Mouse (Mus musculus): ENCODE results near the gene Mex3d. TPM values are rescaled to one million over a fixed set of nuclear protein-coding genes. Genes with fewer than 3 reads are reported as not detected.
A peak's percentile ranks its signal among the peaks of the same experiment; 100 is the strongest.

Gene Mex3d
- total RNA-seq, 2 experiments from 2014 or later, result 17.9 to 19.1 TPM

DNA sequence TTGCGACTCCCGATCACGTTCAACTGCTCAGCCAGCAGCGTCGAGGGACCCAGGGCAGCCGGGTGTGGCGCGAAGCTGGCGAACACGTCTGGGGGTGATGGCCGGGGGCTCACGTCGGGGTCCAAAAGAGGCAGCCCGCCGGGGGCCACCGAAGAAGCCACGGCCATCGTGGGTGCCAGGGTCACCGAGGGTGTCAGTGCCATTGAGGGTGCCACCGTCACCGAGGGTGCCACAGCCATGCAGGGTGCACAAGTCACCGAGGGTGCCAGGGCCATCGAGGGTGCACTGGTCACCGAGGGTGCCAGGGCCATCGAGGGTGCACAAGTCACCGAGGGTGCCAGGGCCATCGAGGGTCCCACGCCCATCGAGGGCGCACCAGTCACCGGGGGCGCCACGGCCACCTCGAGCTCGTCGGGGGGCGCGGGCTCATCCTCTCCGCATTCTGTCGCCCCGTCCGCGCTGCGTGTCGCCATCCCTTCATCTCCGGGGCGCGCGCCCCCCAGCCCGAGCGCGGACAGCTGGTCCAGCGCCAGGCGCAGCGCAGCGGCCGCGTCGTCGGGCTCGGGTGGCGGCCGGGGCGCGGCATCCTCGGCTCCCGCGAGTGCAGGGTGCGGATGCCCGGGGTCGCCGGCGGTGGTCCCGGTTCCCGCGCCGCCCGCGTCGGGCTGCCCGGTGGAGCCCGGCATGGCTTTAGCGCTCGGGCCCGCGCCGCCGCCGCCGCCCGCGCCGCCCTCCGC, 556 bp downstream of the Mex3d start:
- no peak for DNase-seq (ENCODE audit: low spot score in 2 of 2)

- DNase-seq (ENCODE audit: low spot score in 2 of 2), result no peak
Observed at GRCm38 (mm10) chr10:80385811-80386734, 1.4 kb downstream of the Mex3d start.

DNA sequence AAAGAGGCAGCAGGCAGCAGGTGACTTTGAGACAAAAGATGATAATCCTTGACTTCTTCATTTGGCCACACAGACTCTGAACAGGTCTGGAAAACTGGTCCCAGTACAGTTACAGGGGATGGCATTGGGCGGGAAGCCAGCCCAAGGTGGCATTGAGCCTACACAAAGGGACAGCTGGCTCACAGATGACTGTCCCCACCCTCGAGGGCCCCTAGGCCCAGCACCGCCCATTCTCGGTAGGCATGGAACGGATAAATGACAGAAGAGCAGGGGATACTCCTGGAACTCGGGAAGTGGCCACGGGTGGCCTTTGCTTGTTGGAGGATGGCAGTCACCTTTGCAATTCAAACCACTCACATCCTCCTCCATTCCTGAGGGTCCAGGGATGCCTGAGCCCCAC, 2.1 kb downstream of the Mex3d start:
- no peak for DNase-seq (ENCODE audit: low spot score in 2 of 2)

DNA sequence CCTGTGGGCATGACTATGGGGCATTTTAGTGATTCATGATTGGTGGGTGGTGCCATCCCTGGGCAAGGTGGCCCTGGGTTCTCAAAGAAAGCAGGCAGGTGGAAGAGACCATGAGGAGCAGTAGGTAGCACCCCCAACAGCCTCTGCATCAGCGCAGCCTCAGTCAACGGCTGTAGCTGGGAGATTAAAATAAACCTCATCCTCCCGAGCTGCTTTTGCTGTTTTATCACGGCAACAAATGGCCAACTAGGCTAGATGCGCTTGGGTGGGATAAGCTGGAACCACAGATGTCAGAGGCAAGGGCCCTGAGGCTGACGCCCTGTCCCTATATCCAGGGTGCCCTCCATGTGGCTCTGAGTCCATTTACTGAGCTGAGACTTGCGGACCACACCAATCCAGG, 2.8 kb downstream of the Mex3d start:
- DNase-seq (ENCODE audit: low spot score in 2 of 2), result no peak

GRCm38 (mm10) chr10:80384115-80384639, 3.3 kb downstream of the Mex3d start:
- no peak for DNase-seq (ENCODE audit: low spot score in 2 of 2)

- no peak for DNase-seq (ENCODE audit: low spot score in 2 of 2)
Observed at GRCm38 (mm10) chr10:80383431-80383830, 4.0 kb downstream of the Mex3d start.

DNA sequence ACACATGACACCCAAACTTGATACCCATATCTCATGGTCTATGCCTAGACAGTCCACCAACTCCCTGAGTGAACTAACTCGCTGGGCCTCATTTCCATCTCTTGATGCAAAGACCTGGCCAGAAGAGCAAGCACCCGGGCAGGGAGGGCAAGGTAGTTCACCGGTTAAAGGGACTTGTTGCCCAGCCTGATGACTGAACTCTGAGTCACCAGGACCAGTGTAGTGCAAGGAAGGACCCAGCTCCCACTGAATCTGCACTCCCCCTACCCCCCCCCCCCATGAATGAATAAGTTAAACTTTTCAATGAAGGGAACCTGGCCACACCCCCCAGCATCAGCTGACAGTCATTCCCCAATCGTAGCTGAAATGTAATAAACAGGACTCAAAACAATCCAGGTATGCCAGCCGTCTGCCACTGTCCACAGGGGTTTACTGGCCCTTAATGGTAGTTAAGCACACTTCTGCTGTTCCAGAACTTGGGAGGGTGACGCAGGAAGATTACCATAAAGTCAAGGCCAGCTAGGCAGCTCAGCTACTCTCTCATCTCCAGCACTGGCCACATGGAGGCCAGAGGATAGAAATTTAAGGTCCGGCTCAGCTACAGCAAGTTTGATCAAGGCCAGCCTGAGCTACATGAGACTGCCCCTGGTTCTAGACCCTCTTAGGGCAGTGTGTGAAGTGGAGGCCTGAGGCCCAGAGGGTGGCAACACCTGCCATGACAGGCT, 4.7 kb downstream of the Mex3d start:
- no peak for DNase-seq (ENCODE audit: low spot score in 2 of 2)

GRCm38 (mm10) chr10:80377716-80378115, 9.7 kb downstream of the Mex3d start:
- DNase-seq (ENCODE audit: low spot score in 2 of 2), result no peak

GRCm38 (mm10) chr10:80376160-80376559, 11.3 kb downstream of the Mex3d start:
- peak; percentile 85 to 95 for DNase-seq (ENCODE audit: low spot score in 2 of 2)

DNA sequence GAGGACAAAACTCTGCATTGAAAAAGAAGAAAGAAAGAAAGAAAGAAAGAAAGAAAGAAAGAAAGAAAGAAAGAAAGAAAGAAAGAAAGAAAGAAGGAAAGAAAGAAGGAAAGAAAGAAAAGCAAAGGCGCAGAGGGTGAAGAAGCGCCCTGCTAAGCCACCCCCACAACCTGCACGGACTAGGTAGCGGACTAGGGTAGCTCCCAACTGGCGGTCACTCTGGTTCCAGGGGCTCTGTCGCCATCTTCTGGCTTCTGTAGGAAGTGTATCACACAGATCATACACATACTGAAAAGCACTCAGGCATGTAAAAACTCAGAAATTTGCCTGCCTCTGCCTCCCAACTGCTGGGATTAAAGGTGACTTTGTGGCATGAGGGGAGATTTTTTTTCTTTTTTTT, 13.4 kb downstream of the Mex3d start:
- DNase-seq (ENCODE audit: low spot score in 2 of 2), result peak in 1 of 2 experiments; percentile 91

- peak; percentile 58 to 64 for DNase-seq (ENCODE audit: low spot score in 2 of 2)
Observed at GRCm38 (mm10) chr10:80372706-80373105, 14.8 kb downstream of the Mex3d start.

DNA sequence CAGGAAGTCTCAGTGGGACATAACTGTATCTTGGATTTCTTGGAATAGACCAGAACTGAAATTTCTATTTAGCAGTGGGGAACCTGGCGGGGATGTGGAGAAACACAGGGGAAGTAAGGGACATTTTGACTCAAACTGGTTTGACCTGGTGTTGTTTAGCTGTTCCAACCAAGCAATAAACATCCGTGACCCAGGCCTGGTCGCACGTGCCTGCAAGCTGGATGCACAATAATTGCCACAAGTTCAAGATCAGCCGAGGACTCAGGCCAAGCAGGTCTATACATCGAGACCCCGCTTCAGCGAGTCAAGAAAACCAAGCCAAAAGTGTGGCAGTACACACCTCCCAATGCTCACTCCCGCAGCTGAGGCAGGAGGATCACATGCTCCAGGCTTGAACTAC, 15.5 kb downstream of the Mex3d start:
- DNase-seq (ENCODE audit: low spot score in 2 of 2), result no peak

- DNase-seq (ENCODE audit: low spot score in 2 of 2), result peak in 1 of 2 experiments; percentile 48
Observed at GRCm38 (mm10) chr10:80371411-80371966, 16.0 kb downstream of the Mex3d start.

- DNase-seq (ENCODE audit: low spot score in 2 of 2), result peak in 1 of 2 experiments; percentile 73
Observed at GRCm38 (mm10) chr10:80369995-80370747, 17.3 kb downstream of the Mex3d start.

DNA sequence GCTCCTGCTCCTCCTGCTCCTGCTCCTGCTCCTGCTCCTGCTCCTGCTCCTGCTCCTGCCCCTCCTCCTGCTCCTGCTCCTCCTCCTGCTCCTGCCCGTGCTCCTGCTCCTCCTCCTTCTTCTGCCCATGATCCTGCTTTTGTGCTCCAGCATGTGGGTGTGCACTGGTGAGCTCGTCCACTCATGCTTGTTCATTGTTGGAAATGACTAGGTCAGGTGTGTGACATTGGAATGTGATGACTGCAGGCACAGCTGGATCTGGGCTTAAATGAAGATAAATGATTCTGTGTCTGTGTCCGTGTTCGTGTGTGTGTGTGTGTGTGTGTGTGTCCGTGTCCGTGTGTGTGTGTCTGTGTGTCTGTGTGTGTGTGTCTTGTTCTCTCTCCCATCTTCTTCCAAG, 19.1 kb downstream of the Mex3d start:
- no peak for DNase-seq (ENCODE audit: low spot score in 2 of 2)

DNA sequence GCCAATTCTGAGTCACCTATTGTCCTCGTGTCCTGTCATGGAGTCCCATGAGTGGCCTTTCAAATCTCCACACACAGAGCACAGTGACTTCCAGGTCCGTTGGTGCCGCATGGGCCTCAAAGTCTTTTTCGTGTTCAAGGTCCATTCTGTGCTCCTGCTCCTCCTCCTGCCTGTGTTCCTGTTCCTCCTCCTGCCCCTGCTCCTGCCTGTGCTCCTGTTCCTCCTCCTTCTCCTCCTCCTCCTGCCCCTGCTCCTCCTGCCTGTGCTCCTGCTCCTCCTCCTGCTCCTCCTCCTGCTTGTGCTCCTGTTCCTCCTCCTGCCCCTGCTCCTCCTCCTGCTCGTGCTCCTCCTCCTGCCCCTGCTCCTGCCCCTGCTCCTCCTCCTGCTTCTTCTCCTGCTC, 19.5 kb downstream of the Mex3d start:
- DNase-seq (ENCODE audit: low spot score in 2 of 2), result no peak

DNA sequence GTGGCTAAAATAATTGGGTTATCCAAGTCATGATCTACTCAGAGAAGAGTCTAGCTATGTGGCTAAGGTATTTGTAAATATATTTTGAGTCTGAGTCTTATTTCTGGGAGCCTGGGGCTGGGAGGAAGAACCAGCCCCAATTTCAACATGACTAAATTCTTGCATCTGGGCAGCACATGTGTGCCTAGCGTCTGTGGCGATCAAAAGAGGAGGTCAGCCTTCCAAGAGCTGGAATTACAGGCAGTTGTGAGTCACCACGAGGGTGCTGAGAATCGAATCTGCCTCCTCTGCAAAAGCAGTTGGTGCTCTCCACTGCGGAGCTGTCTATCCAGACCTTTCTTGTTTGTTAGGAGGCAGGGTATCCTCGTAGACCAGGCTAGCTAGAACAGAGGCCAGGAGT, 21.7 kb downstream of the Mex3d start:
- DNase-seq (ENCODE audit: low spot score in 2 of 2), result no peak

DNA sequence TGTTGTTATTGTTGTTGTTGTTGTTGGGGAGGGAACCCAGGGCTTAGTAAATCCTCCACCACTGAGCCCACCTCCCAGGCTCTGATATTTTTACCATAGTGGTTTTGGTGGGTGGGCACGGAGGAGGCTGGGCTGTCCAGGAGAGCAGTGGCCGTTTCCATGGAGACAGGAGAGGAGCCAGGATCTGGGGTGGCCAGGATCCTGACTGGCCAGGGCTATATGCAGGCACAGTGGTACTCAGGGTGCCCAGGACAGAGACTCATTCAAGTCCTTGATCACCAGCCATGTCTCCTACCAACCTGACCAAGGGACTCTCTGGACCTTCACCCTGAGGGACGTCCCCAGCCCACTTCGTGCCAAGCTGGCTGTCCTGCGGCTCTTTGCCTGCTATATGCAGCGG, 23.7 kb downstream of the Mex3d start:
- DNase-seq (ENCODE audit: low spot score in 2 of 2), result no peak

DNA sequence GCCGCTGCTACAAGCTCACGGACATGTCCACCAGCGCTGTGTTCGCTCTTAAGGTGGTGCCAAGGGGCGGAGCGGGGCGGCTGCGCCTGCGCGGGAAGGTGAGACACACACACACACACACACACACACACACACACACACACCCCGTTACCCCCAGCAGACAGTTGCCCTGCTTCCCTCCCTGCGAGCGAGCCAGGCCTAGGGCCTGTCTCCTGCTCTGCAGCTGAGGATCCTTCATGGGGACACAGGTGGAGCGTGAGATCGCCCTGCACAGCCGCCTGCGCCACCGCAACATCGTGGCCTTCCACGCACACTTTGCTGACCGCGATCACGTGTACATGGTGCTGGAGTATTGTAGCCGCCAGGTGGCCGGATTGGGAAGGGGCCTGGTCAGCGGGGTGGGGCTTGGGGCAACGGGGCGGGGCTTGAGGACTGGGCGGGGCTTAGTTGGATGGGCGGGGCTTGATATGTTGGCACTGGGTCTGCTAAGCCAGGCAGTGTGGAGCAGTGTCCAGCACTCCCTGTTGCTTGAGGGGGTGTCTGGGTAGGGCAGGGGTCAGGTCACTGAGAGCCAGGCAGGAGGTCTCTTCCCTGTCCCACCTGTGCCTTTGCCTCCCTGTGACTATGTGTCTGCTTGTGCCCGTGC, 29.3 kb downstream of the Mex3d start:
- DNase-seq (ENCODE audit: low spot score in 2 of 2), result no peak

- peak in 1 of 2 experiments; percentile 68 for DNase-seq (ENCODE audit: low spot score in 2 of 2)
Observed at GRCm38 (mm10) chr10:80357336-80357735, 30.1 kb downstream of the Mex3d start.
